Comparison of ENCODE assay signal across 7 mouse cellular contexts in the genomic region with DNA sequence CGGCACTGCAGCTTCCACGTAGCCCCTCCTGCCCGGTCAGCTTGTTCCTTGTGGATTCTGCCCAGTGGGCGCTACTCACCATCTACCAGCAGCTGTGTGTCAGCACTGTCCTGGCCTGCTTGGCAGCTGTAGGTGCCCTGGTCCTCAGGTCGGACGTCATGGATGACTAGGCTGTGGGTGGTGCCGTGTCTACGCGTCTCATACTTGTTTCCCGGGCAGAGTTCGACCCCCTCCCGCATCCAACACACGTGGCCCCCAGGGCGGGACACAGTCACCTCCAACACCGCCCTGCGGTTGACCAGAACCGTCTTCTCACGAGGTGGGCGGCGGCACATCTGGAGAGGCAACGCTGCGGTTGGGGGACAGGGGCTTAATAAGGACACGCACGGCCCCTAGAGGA. TPM values are rescaled to one million over a fixed set of nuclear protein-coding genes. Genes with fewer than 3 reads are reported as not detected.
DNase-seq lines count a peak whose midpoint lies in the region; ATAC-seq and TF ChIP-seq lines count a peak whose summit lies in the region.

No protein-coding gene starts in this region.

- peaks cover 94% of the 10 kb centered on the region for H3K27me3 ChIP-seq in E14TG2a.4 (ENCODE audit: insufficient read depth, low read length)
- peaks cover 58% of the 10 kb centered on the region for H3K27me3 ChIP-seq in hindbrain, embryonic 14.5 days (ENCODE audit: control insufficient read depth, insufficient read depth, low read length)
- H3K27me3 ChIP-seq in limb, embryonic 13.5 days = peaks cover 82% of the 10 kb centered on the region

- peaks cover 65% of the 10 kb centered on the region for H3K4me1 ChIP-seq in E14TG2a.4 (replicated peaks; ENCODE audit: low read depth, low read length)
- peaks cover 11% of the 10 kb centered on the region for H3K4me1 ChIP-seq in hindbrain, embryonic 14.5 days (replicated peaks; ENCODE audit: control insufficient read depth, insufficient read depth, low read length)
- peaks cover 14% of the 10 kb centered on the region for H3K4me1 ChIP-seq in limb, embryonic 13.5 days

- H3K4me3 ChIP-seq in E14TG2a.4 (replicated peaks; ENCODE audit: low read length) = peak overlapping the region; percentile 88
- H3K4me3 ChIP-seq in hindbrain, embryonic 14.5 days (replicated peaks; ENCODE audit: low read length) = 0 out of 2 replicates have a peak overlapping the region, but pooled peaks have one; percentile 43
- H3K4me3 ChIP-seq in limb, embryonic 13.5 days = peak overlapping the region; percentile 59

- H3K9me3 ChIP-seq in E14TG2a.4 (ENCODE audit: low read length) = no peaks in the 10 kb centered on the region
- no peaks in the 10 kb centered on the region for H3K9me3 ChIP-seq in hindbrain, embryonic 14.5 days (ENCODE audit: control insufficient read depth, low read length)
- H3K9me3 ChIP-seq in limb, embryonic 13.5 days = no peaks in the 10 kb centered on the region

- H3K27ac ChIP-seq in hindbrain, embryonic 14.5 days = no peak overlapping the region
- no peak overlapping the region for H3K27ac ChIP-seq in limb, embryonic 13.5 days

- peak overlapping the region; percentile 78 for H3K4me2 ChIP-seq in hindbrain, embryonic 14.5 days (replicated peaks)
- H3K4me2 ChIP-seq in limb, embryonic 13.5 days (replicated peaks) = peak overlapping the region; percentile 81

- H3K36me3 ChIP-seq in E14TG2a.4 (ENCODE audit: insufficient read depth, low read length) = no peaks in the 10 kb centered on the region; the same call in 1 of the 2 replicates
- H3K36me3 ChIP-seq in hindbrain, embryonic 14.5 days (replicated peaks; ENCODE audit: control insufficient read depth, insufficient read depth) = peaks cover 48% of the 10 kb centered on the region
- peaks cover 32% of the 10 kb centered on the region for H3K36me3 ChIP-seq in limb, embryonic 13.5 days

- ATAC-seq in hindbrain, embryonic 14.5 days (ENCODE audit: low FRiP score) = no peak
- no peak for ATAC-seq in limb, embryonic 13.5 days (ENCODE audit: low FRiP score, low read depth)

- no peak overlapping the region for H3K9ac ChIP-seq in hindbrain, embryonic 14.5 days
- no peak overlapping the region for H3K9ac ChIP-seq in limb, embryonic 13.5 days

- peak; percentile 48 for DNase-seq in CD4-positive helper T cell, adult 2 months (ENCODE audit: low read depth, low spot score)
- DNase-seq in hindbrain, embryonic 14.5 days (ENCODE audit: low spot score) = no peak
- DNase-seq in spleen, postnatal 36 days (ENCODE audit: low spot score in 2 of 2) = no peak
- DNase-seq in spleen, adult 18-20 months = no peak
- no peak for DNase-seq in adrenal gland, postnatal 14 days

- TF ChIP-seq CTCF in E14TG2a.4 (conservative IDR thresholded peaks at IDR 0.05; ENCODE audit: low read length) = no peak

- WGBS in hindbrain, embryonic 14.5 days = 9% methylated on average over 24 of the region's 24 CpGs
- 9% methylated on average over 24 of the region's 24 CpGs for whole genome bisulfite sequencing in limb, embryonic 13.5 days

RNA-seq across cellular contexts. Expression of gene Tmem198, which starts 7.2 kb away (rescaled TPM):
- polyA plus RNA-seq in hindbrain, embryonic 14.5 days (2014; fragmentation: Nextera tagmentation; extraction: Ambion mirVana) = 37.5 and 40.3 TPM in 2 replicates
- polyA plus RNA-seq in limb, embryonic 13.5 days (2015; fragmentation: Nextera tagmentation; extraction: Ambion mirVana) = 0.83 and 0.97 TPM in 2 replicates
- total RNA-seq in adrenal gland, postnatal 14 days (2021) = 2.9 and 3.3 TPM in 2 replicates

RNA-seq across cellular contexts. Expression of gene Chpf, which starts 7.5 kb away (rescaled TPM):
- polyA plus RNA-seq in hindbrain, embryonic 14.5 days (2014; fragmentation: Nextera tagmentation; extraction: Ambion mirVana) = 49.2 and 55.0 TPM in 2 replicates
- 37.5 and 37.7 TPM in 2 replicates for polyA plus RNA-seq in limb, embryonic 13.5 days (2015; fragmentation: Nextera tagmentation; extraction: Ambion mirVana)
- 40.7 and 47.0 TPM in 2 replicates for total RNA-seq in adrenal gland, postnatal 14 days (2021)

RNA-seq across cellular contexts. Expression of gene Obsl1, which starts 19.7 kb away (rescaled TPM):
- polyA plus RNA-seq in hindbrain, embryonic 14.5 days (2014; fragmentation: Nextera tagmentation; extraction: Ambion mirVana) = 22.6 and 25.9 TPM in 2 replicates
- polyA plus RNA-seq in limb, embryonic 13.5 days (2015; fragmentation: Nextera tagmentation; extraction: Ambion mirVana) = 85.1 and 86.4 TPM in 2 replicates
- total RNA-seq in adrenal gland, postnatal 14 days (2021) = 98.3 and 99.4 TPM in 2 replicates

RNA-seq across cellular contexts. Expression of gene Inha, which starts 20.3 kb away (rescaled TPM):
- polyA plus RNA-seq in hindbrain, embryonic 14.5 days (2014; fragmentation: Nextera tagmentation; extraction: Ambion mirVana) = 9.7 and 9.9 TPM in 2 replicates
- 14.2 and 14.3 TPM in 2 replicates for polyA plus RNA-seq in limb, embryonic 13.5 days (2015; fragmentation: Nextera tagmentation; extraction: Ambion mirVana)
- 85.9 and 116 TPM in 2 replicates for total RNA-seq in adrenal gland, postnatal 14 days (2021)

RNA-seq across cellular contexts. Expression of gene Stk11ip, which starts 34.8 kb away (rescaled TPM):
- 14.0 and 17.9 TPM in 2 replicates for polyA plus RNA-seq in hindbrain, embryonic 14.5 days (2014; fragmentation: Nextera tagmentation; extraction: Ambion mirVana)
- polyA plus RNA-seq in limb, embryonic 13.5 days (2015; fragmentation: Nextera tagmentation; extraction: Ambion mirVana) = 23.4 and 25.5 TPM in 2 replicates
- total RNA-seq in adrenal gland, postnatal 14 days (2021) = 15.4 and 21.7 TPM in 2 replicates

Comparison
In these comparisons a context has a peak if more than half of its experiments do, and no peak if none do; other contexts are left out.
1. RNA of gene Tmem198, which starts 7.2 kb away (polyA plus RNA-seq): 37.5 to 40.3 TPM in hindbrain, embryonic 14.5 days; 0.83 to 0.97 TPM in limb, embryonic 13.5 days; every median in the first group is over 10 times any median in the second.
2. Peak in every context shown above with its lines, with median percentiles within 50 percentile points of each other: H3K4me3 ChIP-seq.